Mouse (Mus musculus): ENCODE measurements around the gene Apeh. TPM values are rescaled to one million over a fixed set of nuclear protein-coding genes. Genes with fewer than 3 reads are reported as not detected.
A peak's percentile ranks its signal among the peaks of the same experiment; 100 is the strongest.

The Apeh gene
- polyA plus RNA-seq, 1 experiment from 2014 or later, result 76.2 TPM

- H3K4me1 ChIP-seq, result peaks cover 34% of the 10 kb centered on the region
- no peaks in the 10 kb centered on the region for H3K9me3 ChIP-seq (replicated peaks)
- H3K27ac ChIP-seq, result no peak overlapping the region
- no peak overlapping the region for H3K4me3 ChIP-seq
- DNase-seq (ENCODE audit: low spot score), result no peak
- 74% methylated on average over 7 of the region's 7 CpGs for WGBS
- H3K36me3 ChIP-seq, result peaks cover 68% of the 10 kb centered on the region
- H3K27me3 ChIP-seq (ENCODE audit: low read depth, poor library complexity, severe bottlenecking), result no peaks in the 10 kb centered on the region
These were observed 42.0 kb downstream of the Apeh start for GRCm38 (mm10) chr9:108052411-108052810.

GRCm38 (mm10) chr9:108051931-108052220 is 42.5 kb downstream of the Apeh start:
- H3K4me3 ChIP-seq, result no peak overlapping the region
- no peaks in the 10 kb centered on the region for H3K9me3 ChIP-seq (replicated peaks)
- peaks cover 68% of the 10 kb centered on the region for H3K36me3 ChIP-seq
- 89% methylated on average over 4 of the region's 4 CpGs for WGBS
- H3K4me1 ChIP-seq, result peaks cover 37% of the 10 kb centered on the region
- DNase-seq (ENCODE audit: low spot score), result no peak
- H3K27ac ChIP-seq, result no peak overlapping the region
- no peaks in the 10 kb centered on the region for H3K27me3 ChIP-seq (ENCODE audit: low read depth, poor library complexity, severe bottlenecking)

- H3K4me3 ChIP-seq, result no peak overlapping the region
- H3K4me1 ChIP-seq, result peaks cover 37% of the 10 kb centered on the region
- DNase-seq (ENCODE audit: low spot score), result no peak
- no peaks in the 10 kb centered on the region for H3K9me3 ChIP-seq (replicated peaks)
- no peaks in the 10 kb centered on the region for H3K27me3 ChIP-seq (ENCODE audit: low read depth, poor library complexity, severe bottlenecking)
- no peak overlapping the region for H3K27ac ChIP-seq
- peaks cover 68% of the 10 kb centered on the region for H3K36me3 ChIP-seq
- 93% methylated on average over 15 of the region's 15 CpGs for WGBS
These were observed 43.0 kb downstream of the Apeh start for GRCm38 (mm10) chr9:108051184-108051930.

GRCm38 (mm10) chr9:108049561-108050251 is 44.7 kb downstream of the Apeh start:
- H3K27me3 ChIP-seq (ENCODE audit: low read depth, poor library complexity, severe bottlenecking), result no peaks in the 10 kb centered on the region
- H3K4me1 ChIP-seq, result peaks cover 37% of the 10 kb centered on the region
- 42% methylated on average over 15 of the region's 15 CpGs for WGBS
- peaks cover 68% of the 10 kb centered on the region for H3K36me3 ChIP-seq
- no peaks in the 10 kb centered on the region for H3K9me3 ChIP-seq (replicated peaks)
- no peak for DNase-seq (ENCODE audit: low spot score)
- H3K27ac ChIP-seq, result peak overlapping the region; percentile 81
- peak overlapping the region; percentile 64 for H3K4me3 ChIP-seq

GRCm38 (mm10) chr9:108049016-108049455 is 45.4 kb downstream of the Apeh start, which contains the start of gene Gmppb:
TSS of gene Gmppb (plus strand) at chr9:108049242.
- Histone ChIP-seq H3K27me3 (ENCODE audit: low read depth, poor library complexity, severe bottlenecking) (no peaks in the 10 kb centered on the region), H3K36me3 (peaks cover 65% of the 10 kb centered on the region), H3K9me3 (replicated peaks) (no peaks in the 10 kb centered on the region), H3K27ac (peak within 1 kb of the TSS; percentile 81), H3K4me3 (peak within 1 kb of the TSS; percentile 64), H3K4me1 (peaks cover 37% of the 10 kb centered on the region)
- peak; percentile 96 for DNase-seq (ENCODE audit: low spot score)
- under 1% methylated on average over 39 of the region's 39 CpGs for WGBS

- 2% methylated on average over 19 of the region's 19 CpGs for WGBS
- Histone ChIP-seq H3K36me3 (peaks cover 62% of the 10 kb centered on the region), H3K27ac (peak overlapping the region; percentile 81), H3K9me3 (replicated peaks) (no peaks in the 10 kb centered on the region), H3K4me3 (peak overlapping the region; percentile 64), H3K27me3 (ENCODE audit: low read depth, poor library complexity, severe bottlenecking) (no peaks in the 10 kb centered on the region), H3K4me1 (peaks cover 37% of the 10 kb centered on the region)
- no peak for DNase-seq (ENCODE audit: low spot score)
These were observed 45.8 kb downstream of the Apeh start for GRCm38 (mm10) chr9:108048566-108048955.

GRCm38 (mm10) chr9:108047601-108048565 is 46.5 kb downstream of the Apeh start:
- DNase-seq (ENCODE audit: low spot score), result peak; percentile 35

GRCm38 (mm10) chr9:108046582-108046981 is 47.8 kb downstream of the Apeh start:
- H3K4me3 ChIP-seq, result no peak overlapping the region
- 91% methylated on average over 4 of the region's 4 CpGs for WGBS
- H3K36me3 ChIP-seq, result peaks cover 68% of the 10 kb centered on the region
- H3K4me1 ChIP-seq, result peaks cover 26% of the 10 kb centered on the region
- no peaks in the 10 kb centered on the region for H3K9me3 ChIP-seq (replicated peaks)
- H3K27me3 ChIP-seq (ENCODE audit: low read depth, poor library complexity, severe bottlenecking), result no peaks in the 10 kb centered on the region
- H3K27ac ChIP-seq, result no peak overlapping the region
- no peak for DNase-seq (ENCODE audit: low spot score)

More at GRCm38 (mm10) chr9:108047601-108048565, 46.5 kb downstream of the Apeh start:
- H3K27me3 ChIP-seq (ENCODE audit: low read depth, poor library complexity, severe bottlenecking), result no peaks in the 10 kb centered on the region
- no peaks in the 10 kb centered on the region for H3K9me3 ChIP-seq (replicated peaks)
- peaks cover 63% of the 10 kb centered on the region for H3K36me3 ChIP-seq
- WGBS, result 52% methylated on average over 17 of the region's 17 CpGs
- peak overlapping the region; percentile 81; the same call in 1 of the 2 replicates for H3K27ac ChIP-seq
- peaks cover 30% of the 10 kb centered on the region for H3K4me1 ChIP-seq
- H3K4me3 ChIP-seq, result peak overlapping the region; percentile 64

GRCm38 (mm10) chr9:108044751-108045492 is 49.5 kb downstream of the Apeh start:
- 97% methylated on average over 8 of the region's 8 CpGs for WGBS
- no peak for DNase-seq (ENCODE audit: low spot score)
- peaks cover 70% of the 10 kb centered on the region for H3K36me3 ChIP-seq
- H3K4me3 ChIP-seq, result no peak overlapping the region
- H3K27ac ChIP-seq, result no peak overlapping the region
- no peaks in the 10 kb centered on the region for H3K9me3 ChIP-seq (replicated peaks)
- peaks cover 22% of the 10 kb centered on the region for H3K4me1 ChIP-seq
- no peaks in the 10 kb centered on the region for H3K27me3 ChIP-seq (ENCODE audit: low read depth, poor library complexity, severe bottlenecking)

Small RNAs within 50 kb of the gene (microRNA-seq; reads per million reads assigned to microRNA genes)
- gene Gm47303, result not detected
- not detected for gene Mir7088

Other genes starting within 250 kb of the Apeh start
- 96.4 and 116 TPM in 2 replicates for gene Rbm6, start 221.4 kb downstream of the Apeh start, polyA plus RNA-seq (2016; fragmentation: Nextera tagmentation; extraction: Ambion mirVana)
- 10.9 and 11.6 TPM in 2 replicates for gene Mon1a, start 206.5 kb downstream of the Apeh start, polyA plus RNA-seq (2016; fragmentation: Nextera tagmentation; extraction: Ambion mirVana)
- gene Mst1r, start 187.7 kb downstream of the Apeh start, polyA plus RNA-seq (2016; fragmentation: Nextera tagmentation; extraction: Ambion mirVana), result 0.30 and 1.2 TPM in 2 replicates
- not detected in 2 replicates for gene Actl11, start 166.1 kb downstream of the Apeh start, polyA plus RNA-seq (2016; fragmentation: Nextera tagmentation; extraction: Ambion mirVana)
- 7.5 and 9.9 TPM in 2 replicates for gene Camkv, start 158.9 kb downstream of the Apeh start, polyA plus RNA-seq (2016; fragmentation: Nextera tagmentation; extraction: Ambion mirVana)
- 43.2 and 45.9 TPM in 2 replicates for gene Traip, start 144.5 kb downstream of the Apeh start, polyA plus RNA-seq (2016; fragmentation: Nextera tagmentation; extraction: Ambion mirVana)
- 18.6 and 22.5 TPM in 2 replicates for gene Uba7, start 119.1 kb downstream of the Apeh start, polyA plus RNA-seq (2016; fragmentation: Nextera tagmentation; extraction: Ambion mirVana)
- 3.5 and 6.2 TPM in 2 replicates for gene Gm20661, start 111.5 kb downstream of the Apeh start, polyA plus RNA-seq (2016; fragmentation: Nextera tagmentation; extraction: Ambion mirVana)
- 180 and 189 TPM in 2 replicates for gene Inka1, start 108.7 kb downstream of the Apeh start, polyA plus RNA-seq (2016; fragmentation: Nextera tagmentation; extraction: Ambion mirVana)
- gene Cdhr4, start 102.1 kb downstream of the Apeh start, polyA plus RNA-seq (2016; fragmentation: Nextera tagmentation; extraction: Ambion mirVana), result 6.5 and 11.9 TPM in 2 replicates
- gene Gm20662, start 98.3 kb downstream of the Apeh start, polyA plus RNA-seq (2016; fragmentation: Nextera tagmentation; extraction: Ambion mirVana), result 0.34 and 0.93 TPM in 2 replicates
- gene Ip6k1, start 92.1 kb downstream of the Apeh start, polyA plus RNA-seq (2016; fragmentation: Nextera tagmentation; extraction: Ambion mirVana), result 54.1 and 69.8 TPM in 2 replicates
- 25.2 and 26.4 TPM in 2 replicates for gene Gmppb, start 45.4 kb downstream of the Apeh start, polyA plus RNA-seq (2016; fragmentation: Nextera tagmentation; extraction: Ambion mirVana)
- 1.9 and 3.5 TPM in 2 replicates for gene Amigo3, start 41.4 kb downstream of the Apeh start, polyA plus RNA-seq (2016; fragmentation: Nextera tagmentation; extraction: Ambion mirVana)
- 0.54 and 0.74 TPM in 2 replicates for gene Mst1, start 14.2 kb downstream of the Apeh start, polyA plus RNA-seq (2016; fragmentation: Nextera tagmentation; extraction: Ambion mirVana)
- 31.8 and 37.5 TPM in 2 replicates for gene Rnf123, start 11.3 kb downstream of the Apeh start, polyA plus RNA-seq (2016; fragmentation: Nextera tagmentation; extraction: Ambion mirVana)
- gene Bsn, start 95.8 kb upstream of the Apeh start, polyA plus RNA-seq (2016; fragmentation: Nextera tagmentation; extraction: Ambion mirVana), result 1.7 TPM in 2 replicates
- gene Dag1, start 169.4 kb upstream of the Apeh start, polyA plus RNA-seq (2016; fragmentation: Nextera tagmentation; extraction: Ambion mirVana), result 59.6 and 59.9 TPM in 2 replicates
- gene Nicn1, start 195.8 kb upstream of the Apeh start, polyA plus RNA-seq (2016; fragmentation: Nextera tagmentation; extraction: Ambion mirVana), result 32.9 and 35.8 TPM in 2 replicates
- 23.1 and 24.8 TPM in 2 replicates for gene Amt, start 202.2 kb upstream of the Apeh start, polyA plus RNA-seq (2016; fragmentation: Nextera tagmentation; extraction: Ambion mirVana)
- 246 and 250 TPM in 2 replicates for gene Rhoa, start 211.5 kb upstream of the Apeh start, polyA plus RNA-seq (2016; fragmentation: Nextera tagmentation; extraction: Ambion mirVana)
- 9.2 and 11.5 TPM in 2 replicates for gene Tcta, start 211.6 kb upstream of the Apeh start, polyA plus RNA-seq (2016; fragmentation: Nextera tagmentation; extraction: Ambion mirVana)
- gene Gpx1, start 244.3 kb upstream of the Apeh start, polyA plus RNA-seq (2016; fragmentation: Nextera tagmentation; extraction: Ambion mirVana), result 824 and 909 TPM in 2 replicates

Data from limb, embryonic 10.5 days (tissue).